ENCODE assay signal across 8 mouse cellular contexts in the genomic region with DNA sequence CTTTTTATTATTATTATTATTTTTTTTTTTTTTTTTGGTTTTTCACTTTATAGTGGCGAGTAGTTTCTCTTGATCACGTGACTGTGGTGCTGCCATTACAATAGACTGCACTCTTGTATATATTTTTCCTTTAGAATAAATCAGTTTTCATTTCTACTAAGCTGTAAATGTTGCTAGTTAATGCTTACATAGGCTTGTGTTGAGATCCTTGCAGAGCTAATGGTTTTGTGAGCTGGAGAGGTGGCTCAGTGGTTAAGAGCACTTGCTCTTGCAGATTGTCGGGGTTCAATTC. TPM values are rescaled to one million over a fixed set of nuclear protein-coding genes. Genes with fewer than 3 reads are reported as not detected.
DNase-seq lines count a peak whose midpoint lies in the region; ATAC-seq and TF ChIP-seq lines count a peak whose summit lies in the region.

No protein-coding gene starts in this region.

- H3K36me3 ChIP-seq in liver, embryonic 11.5 days (ENCODE audit: control insufficient read depth, insufficient read depth, low read length) = peaks cover 2% of the 10 kb centered on the region; the same call in 1 of the 2 replicates
- H3K36me3 ChIP-seq in embryonic facial prominence, embryonic 14.5 days (ENCODE audit: control insufficient read depth, insufficient read depth, low read length) = 0 out of 2 replicates have a peak, but pooled peaks cover 9% of the 10 kb centered on the region
- no peaks in the 10 kb centered on the region for H3K36me3 ChIP-seq in intestine, postnatal 0 days (ENCODE audit: control insufficient read depth, insufficient read depth)
- no peaks in the 10 kb centered on the region for H3K36me3 ChIP-seq in neural tube, embryonic 14.5 days (ENCODE audit: control insufficient read depth, insufficient read depth, low read length)

- peak overlapping the region; percentile 76 for H3K27ac ChIP-seq in liver, embryonic 11.5 days (ENCODE audit: low read depth, low read length)
- H3K27ac ChIP-seq in embryonic facial prominence, embryonic 14.5 days (replicated peaks; ENCODE audit: low read depth, low read length) = peak overlapping the region; percentile 86; the same call in 1 of the 2 replicates
- H3K27ac ChIP-seq in intestine, postnatal 0 days (ENCODE audit: low read depth, low read length) = no peak overlapping the region
- H3K27ac ChIP-seq in neural tube, embryonic 14.5 days (ENCODE audit: low read depth, low read length) = no peak overlapping the region

- DNase-seq in liver, embryonic 11.5 days (ENCODE audit: low spot score) = no peak
- DNase-seq in liver = no peak
- DNase-seq in embryonic facial prominence, embryonic 14.5 days (ENCODE audit: low spot score) = no peak
- no peak for DNase-seq in layer of hippocampus, postnatal 14 days (ENCODE audit: low spot score in 2 of 2)
- DNase-seq in layer of hippocampus, postnatal 36 days = no peak
- DNase-seq in cerebellum, postnatal 36 days = no peak

- no peaks in the 10 kb centered on the region for H3K27me3 ChIP-seq in liver, embryonic 11.5 days (replicated peaks; ENCODE audit: control insufficient read depth, insufficient read depth, low read length)
- no peaks in the 10 kb centered on the region for H3K27me3 ChIP-seq in embryonic facial prominence, embryonic 14.5 days (replicated peaks; ENCODE audit: control insufficient read depth, insufficient read depth, low read length)
- no peaks in the 10 kb centered on the region for H3K27me3 ChIP-seq in intestine, postnatal 0 days (replicated peaks; ENCODE audit: control insufficient read depth, insufficient read depth, low read length)
- no peaks in the 10 kb centered on the region for H3K27me3 ChIP-seq in neural tube, embryonic 14.5 days (ENCODE audit: control insufficient read depth, insufficient read depth, low read length)

- H3K9ac ChIP-seq in liver, embryonic 11.5 days (ENCODE audit: low read depth, low read length) = peak overlapping the region; percentile 80
- H3K9ac ChIP-seq in embryonic facial prominence, embryonic 14.5 days (ENCODE audit: low read depth, low read length) = peak overlapping the region; percentile 85
- H3K9ac ChIP-seq in intestine, postnatal 0 days (ENCODE audit: low read depth, low read length) = no peak overlapping the region
- no peak overlapping the region for H3K9ac ChIP-seq in neural tube, embryonic 14.5 days (replicated peaks; ENCODE audit: low read depth, low read length)

- ATAC-seq in liver, embryonic 11.5 days (replicated peaks; ENCODE audit: low FRiP score) = no peak
- no peak for ATAC-seq in embryonic facial prominence, embryonic 14.5 days (ENCODE audit: low read depth)
- no peak for ATAC-seq in intestine, postnatal 0 days
- no peak for ATAC-seq in neural tube, embryonic 14.5 days (ENCODE audit: low read depth)

- no peaks in the 10 kb centered on the region; the same call in 1 of the 2 replicates for H3K4me1 ChIP-seq in liver, embryonic 11.5 days (replicated peaks; ENCODE audit: control insufficient read depth, insufficient read depth, low read length)
- peaks cover 3% of the 10 kb centered on the region; the same call in 1 of the 2 replicates for H3K4me1 ChIP-seq in embryonic facial prominence, embryonic 14.5 days (ENCODE audit: control insufficient read depth, insufficient read depth, low read length)
- H3K4me1 ChIP-seq in intestine, postnatal 0 days (replicated peaks; ENCODE audit: control insufficient read depth, insufficient read depth, low read length) = no peaks in the 10 kb centered on the region
- 0 out of 2 replicates have a peak, but pooled peaks cover 4% of the 10 kb centered on the region for H3K4me1 ChIP-seq in neural tube, embryonic 14.5 days (ENCODE audit: control insufficient read depth, insufficient read depth, low read length)

- TF ChIP-seq CTCF in intestine, postnatal 0 days (IDR thresholded peaks at IDR 0.05; ENCODE audit: low read depth) = no peak

- H3K4me2 ChIP-seq in liver, embryonic 11.5 days = peak overlapping the region; percentile 76
- H3K4me2 ChIP-seq in embryonic facial prominence, embryonic 14.5 days (ENCODE audit: low read depth, low read length) = peak overlapping the region; percentile 90
- H3K4me2 ChIP-seq in intestine, postnatal 0 days (replicated peaks; ENCODE audit: low read depth) = peak overlapping the region; percentile 85
- peak overlapping the region; percentile 96 for H3K4me2 ChIP-seq in neural tube, embryonic 14.5 days (ENCODE audit: low read depth, low read length)

- 73% methylated on average over 3 of the region's 3 CpGs for WGBS in liver, embryonic 11.5 days
- 77% methylated on average over 3 of the region's 3 CpGs for WGBS in embryonic facial prominence, embryonic 14.5 days
- WGBS in intestine, postnatal 0 days = 81% methylated on average over 3 of the region's 3 CpGs
- WGBS in neural tube, embryonic 14.5 days = 88% methylated on average over 3 of the region's 3 CpGs

- H3K9me3 ChIP-seq in liver, embryonic 11.5 days (ENCODE audit: control insufficient read depth, low read length) = no peaks in the 10 kb centered on the region
- H3K9me3 ChIP-seq in embryonic facial prominence, embryonic 14.5 days (ENCODE audit: control insufficient read depth, low read length) = no peaks in the 10 kb centered on the region
- no peaks in the 10 kb centered on the region for H3K9me3 ChIP-seq in intestine, postnatal 0 days (ENCODE audit: control insufficient read depth)
- no peaks in the 10 kb centered on the region for H3K9me3 ChIP-seq in neural tube, embryonic 14.5 days (ENCODE audit: control insufficient read depth, low read length)

- H3K4me3 ChIP-seq in liver, embryonic 11.5 days (ENCODE audit: low read depth, low read length) = peak overlapping the region; percentile 87
- H3K4me3 ChIP-seq in embryonic facial prominence, embryonic 14.5 days (ENCODE audit: low read depth, low read length) = peak overlapping the region; percentile 77
- peak overlapping the region; percentile 72 for H3K4me3 ChIP-seq in intestine, postnatal 0 days (ENCODE audit: low read depth, low read length)
- peak overlapping the region; percentile 82 for H3K4me3 ChIP-seq in neural tube, embryonic 14.5 days (ENCODE audit: low read depth, low read length)

RNA-seq across cellular contexts. Expression of a gene that starts 0.5 kb away (rescaled TPM):
- polyA plus RNA-seq in liver, embryonic 11.5 days (2014; fragmentation: Nextera tagmentation; extraction: Ambion mirVana) = 36.4 and 37.5 TPM in 2 replicates
- polyA plus RNA-seq in embryonic facial prominence, embryonic 14.5 days (2014; fragmentation: Nextera tagmentation; extraction: Ambion mirVana) = 18.0 and 19.5 TPM in 2 replicates
- polyA plus RNA-seq in intestine, postnatal 0 days (2015; fragmentation: Nextera tagmentation; extraction: Ambion mirVana) = 15.6 and 19.3 TPM in 2 replicates
- 11.2 and 12.0 TPM in 2 replicates for polyA plus RNA-seq in neural tube, embryonic 14.5 days (2014; fragmentation: Nextera tagmentation; extraction: Ambion mirVana)
- 10 to 100 TPM in 1 of 2 experiments, 1 to 10 TPM in 1; 9.0 to 10.5 TPM for total RNA-seq in layer of hippocampus, postnatal 14 days (2021)
- total RNA-seq in layer of hippocampus, postnatal 36 days (2021) = 10 to 100 TPM; 11.0 to 11.4 TPM

RNA-seq across cellular contexts. Expression of a gene that starts 12.9 kb away (rescaled TPM):
- polyA plus RNA-seq in liver, embryonic 11.5 days (2014; fragmentation: Nextera tagmentation; extraction: Ambion mirVana) = not detected in 2 replicates
- not detected in 2 replicates for polyA plus RNA-seq in embryonic facial prominence, embryonic 14.5 days (2014; fragmentation: Nextera tagmentation; extraction: Ambion mirVana)
- polyA plus RNA-seq in intestine, postnatal 0 days (2015; fragmentation: Nextera tagmentation; extraction: Ambion mirVana) = not detected in 2 replicates
- not detected in 2 replicates for polyA plus RNA-seq in neural tube, embryonic 14.5 days (2014; fragmentation: Nextera tagmentation; extraction: Ambion mirVana)
- total RNA-seq in layer of hippocampus, postnatal 14 days (2021) = not detected
- total RNA-seq in layer of hippocampus, postnatal 36 days (2021) = not detected

Comparison
In these comparisons a context has a peak if more than half of its experiments do, and no peak if none do; other contexts are left out.
1. H3K27ac ChIP-seq: peak in liver, embryonic 11.5 days (single experiment) and embryonic facial prominence, embryonic 14.5 days (single experiment); none in intestine, postnatal 0 days (single experiment) and neural tube, embryonic 14.5 days (single experiment).
2. H3K9ac ChIP-seq: peak in liver, embryonic 11.5 days (single experiment) and embryonic facial prominence, embryonic 14.5 days (single experiment); none in intestine, postnatal 0 days (single experiment) and neural tube, embryonic 14.5 days (single experiment).
3. Peak in every context shown above with its lines, with median percentiles within 50 percentile points of each other: H3K4me2 ChIP-seq and H3K4me3 ChIP-seq.